ENCODE assay signal across 8 mouse cellular contexts in genomic region chr16:4596141-4596728, GRCm38 (mm10). TPM values are rescaled to one million over a fixed set of nuclear protein-coding genes. Genes with fewer than 3 reads are reported as not detected.
DNase-seq lines count a peak whose midpoint lies in the region; ATAC-seq and TF ChIP-seq lines count a peak whose summit lies in the region.

No protein-coding gene starts in this region.

- 3% methylated on average over 3 of the region's 3 CpGs for WGBS in forebrain, embryonic 10.5 days
- 7% methylated on average over 3 of the region's 3 CpGs for WGBS in limb, embryonic 12.5 days

- no peak for DNase-seq in left cerebral cortex, adult 2 months (ENCODE audit: extremely low spot score in 1 of 2, low spot score in 2 of 2)
- no peak for DNase-seq in left cerebral cortex, postnatal 4 days
- peak; percentile 46 for DNase-seq in forebrain, embryonic 10.5 days (ENCODE audit: extremely low spot score, low spot score)
- DNase-seq in retina, embryonic 14.5 days (ENCODE audit: low spot score) = peak; percentile 63
- DNase-seq in ovary, adult 18-20 months (ENCODE audit: low spot score) = no peak
- no peak for DNase-seq in adrenal gland, postnatal 4 days (ENCODE audit: low spot score in 2 of 2)
- DNase-seq in thymus, postnatal 10 days (ENCODE audit: low spot score in 2 of 2) = no peak

- H3K9me3 ChIP-seq in forebrain, embryonic 10.5 days = 0 out of 2 replicates have a peak, but pooled peaks cover 2% of the 10 kb centered on the region
- H3K9me3 ChIP-seq in limb, embryonic 12.5 days = no peaks in the 10 kb centered on the region

- TF ChIP-seq CTCF in left cerebral cortex, adult 2 months (IDR thresholded peaks at IDR 0.05) = no peak

- intact Hi-C loops in left cerebral cortex, adult 2 months (cut with DNase I) = no loop called here
- intact Hi-C loops in left cerebral cortex, postnatal 4 days (cut with DNase I) = no loop called here

- H3K27me3 ChIP-seq in forebrain, embryonic 10.5 days (ENCODE audit: poor library complexity, severe bottlenecking) = no peaks in the 10 kb centered on the region
- no peaks in the 10 kb centered on the region for H3K27me3 ChIP-seq in limb, embryonic 12.5 days

- ATAC-seq in limb, embryonic 12.5 days (ENCODE audit: insufficient number of reproducible peaks, insufficient read depth, low FRiP score, low TSS enrichment, low read depth) = no peak

- H3K4me3 ChIP-seq in left cerebral cortex, adult 2 months = peak overlapping the region; percentile 80
- H3K4me3 ChIP-seq in forebrain, embryonic 10.5 days = peak overlapping the region; percentile 75
- peak overlapping the region; percentile 89 for H3K4me3 ChIP-seq in limb, embryonic 12.5 days (replicated peaks)

- H3K4me2 ChIP-seq in limb, embryonic 12.5 days = peak overlapping the region; percentile 99

- H3K9ac ChIP-seq in limb, embryonic 12.5 days (replicated peaks) = peak overlapping the region; percentile 95

- H3K27ac ChIP-seq in left cerebral cortex, adult 2 months = peak overlapping the region; percentile 47; the same call in 1 of the 2 replicates
- peak overlapping the region; percentile 97 for H3K27ac ChIP-seq in forebrain, embryonic 10.5 days
- H3K27ac ChIP-seq in limb, embryonic 12.5 days = peak overlapping the region; percentile 97

- H3K4me1 ChIP-seq in forebrain, embryonic 10.5 days = peaks cover 94% of the 10 kb centered on the region
- peaks cover 84% of the 10 kb centered on the region for H3K4me1 ChIP-seq in limb, embryonic 12.5 days (replicated peaks)

- peaks cover 2% of the 10 kb centered on the region; the same call in 1 of the 2 replicates for H3K36me3 ChIP-seq in forebrain, embryonic 10.5 days (replicated peaks)
- H3K36me3 ChIP-seq in limb, embryonic 12.5 days = peaks cover under 1% of the 10 kb centered on the region

RNA-seq across cellular contexts. Expression of gene Glis2, which starts 1.7 kb away (rescaled TPM):
- total RNA-seq in left cerebral cortex, adult 2 months (2021) = 10 to 100 TPM; 12.9 to 16.2 TPM
- total RNA-seq in left cerebral cortex, postnatal 4 days (2021) = 10 to 100 TPM; 29.0 to 32.8 TPM
- 22.5 and 23.2 TPM in 2 replicates for polyA plus RNA-seq in forebrain, embryonic 10.5 days (2016; fragmentation: Nextera tagmentation; extraction: Ambion mirVana)
- polyA plus RNA-seq in limb, embryonic 12.5 days (2016; fragmentation: Nextera tagmentation; extraction: Ambion mirVana) = 28.4 and 32.6 TPM in 2 replicates
- total RNA-seq in adrenal gland, postnatal 4 days (2021) = 10 to 100 TPM; 66.0 to 77.7 TPM

RNA-seq across cellular contexts. Expression of gene Pam16, which starts 28.6 kb away (rescaled TPM):
- total RNA-seq in left cerebral cortex, adult 2 months (2021) = 10 to 100 TPM; 78.1 to 94.1 TPM
- total RNA-seq in left cerebral cortex, postnatal 4 days (2021) = 10 to 100 TPM; 76.7 to 85.7 TPM
- 93.5 and 94.7 TPM in 2 replicates for polyA plus RNA-seq in forebrain, embryonic 10.5 days (2016; fragmentation: Nextera tagmentation; extraction: Ambion mirVana)
- 111 and 120 TPM in 2 replicates for polyA plus RNA-seq in limb, embryonic 12.5 days (2016; fragmentation: Nextera tagmentation; extraction: Ambion mirVana)
- 10 to 100 TPM; 68.8 to 72.6 TPM for total RNA-seq in adrenal gland, postnatal 4 days (2021)

RNA-seq across cellular contexts. Expression of gene Tfap4, which starts 36.6 kb away (rescaled TPM):
- 1 to 10 TPM; 2.9 to 4.3 TPM for total RNA-seq in left cerebral cortex, adult 2 months (2021)
- 10 to 100 TPM; 13.0 to 13.4 TPM for total RNA-seq in left cerebral cortex, postnatal 4 days (2021)
- 32.0 and 37.5 TPM in 2 replicates for polyA plus RNA-seq in forebrain, embryonic 10.5 days (2016; fragmentation: Nextera tagmentation; extraction: Ambion mirVana)
- polyA plus RNA-seq in limb, embryonic 12.5 days (2016; fragmentation: Nextera tagmentation; extraction: Ambion mirVana) = 29.1 and 31.0 TPM in 2 replicates
- 10 to 100 TPM; 16.6 to 19.2 TPM for total RNA-seq in adrenal gland, postnatal 4 days (2021)

RNA-seq across cellular contexts. Expression of gene Vasn, which starts 43.5 kb away (rescaled TPM):
- 10 to 100 TPM; 11.5 to 13.1 TPM for total RNA-seq in left cerebral cortex, adult 2 months (2021)
- 1 to 10 TPM; 2.6 to 3.2 TPM for total RNA-seq in left cerebral cortex, postnatal 4 days (2021)
- 9.2 and 9.3 TPM in 2 replicates for polyA plus RNA-seq in forebrain, embryonic 10.5 days (2016; fragmentation: Nextera tagmentation; extraction: Ambion mirVana)
- 29.4 and 30.4 TPM in 2 replicates for polyA plus RNA-seq in limb, embryonic 12.5 days (2016; fragmentation: Nextera tagmentation; extraction: Ambion mirVana)
- total RNA-seq in adrenal gland, postnatal 4 days (2021) = 10 to 100 TPM; 15.7 to 18.8 TPM

RNA-seq across cellular contexts. Expression of gene Dnaja3, which starts 43.6 kb away (rescaled TPM):
- total RNA-seq in left cerebral cortex, adult 2 months (2021) = 10 to 100 TPM; 56.9 to 62.2 TPM
- total RNA-seq in left cerebral cortex, postnatal 4 days (2021) = 10 to 100 TPM; 40.0 to 40.2 TPM
- polyA plus RNA-seq in forebrain, embryonic 10.5 days (2016; fragmentation: Nextera tagmentation; extraction: Ambion mirVana) = 63.7 and 66.3 TPM in 2 replicates
- 55.1 and 58.0 TPM in 2 replicates for polyA plus RNA-seq in limb, embryonic 12.5 days (2016; fragmentation: Nextera tagmentation; extraction: Ambion mirVana)
- total RNA-seq in adrenal gland, postnatal 4 days (2021) = 10 to 100 TPM; 78.6 to 83.5 TPM

Comparison
In these comparisons a context has a peak if more than half of its experiments do, and no peak if none do; other contexts are left out.
1. DNase-seq: peak in forebrain, embryonic 10.5 days (single experiment) and retina, embryonic 14.5 days (single experiment); none in left cerebral cortex, adult 2 months (0 of 2), left cerebral cortex, postnatal 4 days (single experiment), ovary, adult 18-20 months (single experiment), adrenal gland, postnatal 4 days (0 of 2) and thymus, postnatal 10 days (0 of 2).
2. H3K27ac ChIP-seq: peak in every context shown above with its lines; median percentile 97 in forebrain, embryonic 10.5 days; 97 in limb, embryonic 12.5 days; 47 in left cerebral cortex, adult 2 months.
3. Peak in every context shown above with its lines, with median percentiles within 50 percentile points of each other: H3K4me3 ChIP-seq.